Mouse (Mus musculus) stomach, postnatal 0 days (tissue): ENCODE measurements at regions not wholly inside any gene's neighbourhood (a gene's known extent, or its start where the extent isn't known, plus 50 kb on each side); places are given as distances from the start of the nearest gene placed in this dataset.

Experiments used
- ATAC-seq: fragments of 200-750 bp; cut with Nextera tagmentation; 2 replicates; pipeline ENCODE4 v1.8.0; 2017; ENCODE audit not compliant: low FRiP score, low TSS enrichment
- DNase-seq: peaks from one replicate; pipeline ENCODE4 v3.0.0-alpha.2; 2016; ENCODE audit warnings: low spot score
- H3K27ac ChIP-seq: fragments of 300-500 bp; sonication (generic); replicated peaks from 2 replicates; pipeline ENCODE4 v1.5.1; 2014; ENCODE audit warnings: mild to moderate bottlenecking, control low read depth
- H3K27me3 ChIP-seq: fragments of 300-500 bp; sonication (generic); 2 replicates; pipeline ENCODE4 v1.6.1; 2014; ENCODE audit warnings: low read length; ENCODE audit not compliant: control insufficient read depth, insufficient read depth
- H3K36me3 ChIP-seq: fragments of 300-500 bp; sonication (generic); 2 replicates; pipeline ENCODE4 v1.6.1; 2014; ENCODE audit warnings: low read length, mixed read lengths; ENCODE audit not compliant: control insufficient read depth, insufficient read depth
- H3K4me1 ChIP-seq: fragments of 300-500 bp; sonication (generic); replicated peaks from 2 replicates; pipeline ENCODE4 v1.6.1; 2014; ENCODE audit warnings: antibody characterized with exemption; ENCODE audit not compliant: control insufficient read depth, insufficient read depth
- H3K4me2 ChIP-seq: fragments of 300-500 bp; sonication (generic); replicated peaks from 2 replicates; pipeline ENCODE4 v1.6.1; 2014; ENCODE audit warnings: low read depth, mild to moderate bottlenecking, control low read depth, moderate library complexity
- H3K4me3 ChIP-seq: fragments of 300-500 bp; sonication (generic); 2 replicates; pipeline ENCODE4 v1.5.1; 2014; ENCODE audit warnings: low read depth, low read length, control low read depth
- H3K9ac ChIP-seq: fragments of 300-500 bp; sonication (generic); 2 replicates; pipeline ENCODE4 v1.6.1; 2014; ENCODE audit warnings: mild to moderate bottlenecking, low read length, control low read depth, mixed read lengths
- H3K9me3 ChIP-seq: fragments of 300-500 bp; sonication (generic); 2 replicates; pipeline ENCODE4 v1.6.1; 2016; ENCODE audit warnings: low read length; ENCODE audit not compliant: control insufficient read depth
- CTCF ChIP-seq: IDR thresholded peaks from 2 replicates; pipeline ENCODE4 v1.5.1; 2016; ENCODE audit warnings: antibody characterized with exemption, low read depth, mild to moderate bottlenecking, moderate library complexity
- EP300 ChIP-seq: optimal IDR thresholded peaks from 2 replicates; pipeline ENCODE3; 2016; ENCODE audit warnings: antibody characterized with exemption
- WGBS: fragments of 180-500 bp; shearing (Covaris S2); extraction: QIAGEN DNeasy Blood & Tissue Kit; methylation state at CpG from one replicate; pipeline ENCODE4 v1.1.7; 2014; 5-methylcytosine and 5-hydroxymethylcytosine counted together

DNA sequence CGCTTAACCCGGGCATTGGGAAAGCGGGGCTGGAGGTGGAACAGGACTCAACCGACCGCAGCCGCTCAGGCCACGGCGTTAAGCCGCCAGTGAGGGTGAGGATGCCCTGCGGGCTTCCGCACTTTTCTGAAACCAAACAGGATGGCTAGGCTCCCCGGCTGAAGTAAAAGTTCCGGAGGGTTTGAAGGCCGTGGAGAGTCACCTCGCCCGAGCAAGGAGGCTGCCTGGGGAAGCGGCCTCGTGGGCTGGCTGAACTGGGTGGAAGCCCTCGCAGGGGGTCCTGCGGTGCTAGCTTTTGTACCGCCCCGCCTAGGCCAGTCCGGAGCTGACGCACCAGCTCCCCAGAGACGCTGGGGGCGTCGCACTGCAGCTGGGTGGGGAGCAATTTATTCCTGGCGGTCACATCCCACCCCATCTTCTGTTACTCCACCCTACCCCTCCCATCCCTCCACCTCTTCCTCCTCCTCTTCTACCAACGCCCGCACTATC lies 217.1 kb downstream of the Mef2c start:
- no peak for DNase-seq
- peak overlapping the region; percentile 8; the same call in 1 of the 2 replicates for H3K4me3 ChIP-seq
- TF ChIP-seq EP300 (no peak), CTCF (no peak)
- 0 out of 2 replicates have a peak overlapping the region, but pooled peaks have one; percentile 11 for H3K4me2 ChIP-seq
- no peak overlapping the region for H3K27ac ChIP-seq
- H3K36me3 ChIP-seq, result no peaks in the 10 kb centered on the region
- H3K27me3 ChIP-seq, result peaks cover 41% of the 10 kb centered on the region
- no peak overlapping the region for H3K9ac ChIP-seq
- no peaks in the 10 kb centered on the region for H3K4me1 ChIP-seq
- WGBS, result under 1% methylated on average over 30 of the region's 30 CpGs
- no peak for ATAC-seq
- H3K9me3 ChIP-seq, result no peaks in the 10 kb centered on the region

DNA sequence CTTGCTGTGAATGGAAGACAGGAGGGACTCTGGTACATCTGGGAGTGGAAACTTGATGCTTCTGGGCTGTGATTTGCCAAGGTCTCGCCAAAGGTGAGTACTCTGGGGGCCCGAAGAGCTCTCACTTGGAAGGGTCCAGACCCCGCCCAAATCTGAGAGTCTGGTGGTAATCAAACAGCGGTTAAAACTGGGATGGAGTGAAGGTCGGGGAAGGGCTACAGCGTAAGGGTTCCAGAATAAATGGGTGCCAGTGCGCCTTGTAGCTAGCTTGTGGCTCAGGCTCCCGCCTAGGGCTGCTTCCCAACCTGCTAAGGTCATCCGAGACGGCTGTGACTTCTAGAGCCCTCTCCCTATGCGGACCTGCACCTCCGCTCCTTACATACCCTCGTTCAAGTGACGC lies 217.7 kb downstream of the Mef2c start:
- Histone ChIP-seq H3K27me3 (peaks cover 38% of the 10 kb centered on the region), H3K4me2 (no peak overlapping the region)
- ATAC-seq, result no peak

DNA sequence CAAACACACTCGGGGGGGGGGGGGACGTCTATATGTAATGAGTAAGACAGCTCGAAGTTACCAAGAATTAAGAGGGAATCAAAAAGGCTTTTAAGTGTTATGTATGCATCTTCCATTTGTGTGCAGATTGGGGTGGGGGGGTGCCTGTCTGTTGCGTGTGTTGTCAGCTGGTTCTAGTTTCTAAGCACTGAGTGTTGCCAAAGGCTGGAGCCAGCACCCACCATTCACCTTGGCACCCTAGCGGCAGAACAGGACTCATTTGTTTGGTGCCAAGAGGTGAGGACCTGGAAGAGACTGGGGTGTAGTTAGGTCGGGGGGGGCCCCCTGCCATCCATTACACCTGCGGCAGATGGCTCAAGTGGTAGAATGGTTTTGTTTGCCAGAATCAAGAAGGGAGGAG lies 218.4 kb downstream of the Mef2c start:
- TF ChIP-seq CTCF, result no peak
- no peak for TF ChIP-seq EP300
- H3K9ac ChIP-seq, result no peak overlapping the region
- no peak overlapping the region for H3K27ac ChIP-seq
- H3K9me3 ChIP-seq, result no peaks in the 10 kb centered on the region
- H3K36me3 ChIP-seq, result no peaks in the 10 kb centered on the region
- H3K4me3 ChIP-seq, result no peak overlapping the region
- ATAC-seq (no peak), DNase-seq (no peak)
- H3K4me2 ChIP-seq, result no peak overlapping the region
- peaks cover 35% of the 10 kb centered on the region for H3K27me3 ChIP-seq
- H3K4me1 ChIP-seq, result no peaks in the 10 kb centered on the region
- WGBS, result 4% methylated on average over 7 of the region's 7 CpGs

More for the DNA sequence above, 217.7 kb downstream of the Mef2c start:
- Histone ChIP-seq H3K9ac (no peak overlapping the region), H3K4me3 (no peak overlapping the region), H3K27ac (no peak overlapping the region), H3K4me1 (no peaks in the 10 kb centered on the region), H3K9me3 (no peaks in the 10 kb centered on the region), H3K36me3 (no peaks in the 10 kb centered on the region)
- WGBS, result 3% methylated on average over 14 of the region's 14 CpGs
- no peak for DNase-seq
- TF ChIP-seq EP300 (no peak), CTCF (no peak)

DNA sequence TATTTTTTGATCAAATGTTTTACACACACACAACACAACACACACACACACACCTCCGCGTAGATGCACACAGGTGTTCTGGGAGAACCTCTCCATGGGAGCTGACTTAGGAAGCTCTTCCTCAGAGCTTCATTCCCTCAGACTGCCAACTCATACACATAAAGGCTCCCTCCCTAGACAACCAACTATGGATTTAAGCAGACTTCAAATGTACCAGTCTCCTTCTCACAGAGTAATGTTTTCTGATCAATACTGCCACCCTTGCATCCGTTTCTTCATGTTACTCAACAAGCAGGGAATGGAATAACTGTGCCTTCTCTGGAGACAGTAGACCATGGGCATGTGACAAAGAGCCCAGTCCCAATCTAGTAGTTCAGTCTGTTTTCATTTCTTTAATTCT lies 219.0 kb downstream of the Mef2c start:
- ATAC-seq, result no peak
- H3K4me3 ChIP-seq, result no peak overlapping the region
- WGBS, result 4% methylated on average over 3 of the region's 3 CpGs

DNA sequence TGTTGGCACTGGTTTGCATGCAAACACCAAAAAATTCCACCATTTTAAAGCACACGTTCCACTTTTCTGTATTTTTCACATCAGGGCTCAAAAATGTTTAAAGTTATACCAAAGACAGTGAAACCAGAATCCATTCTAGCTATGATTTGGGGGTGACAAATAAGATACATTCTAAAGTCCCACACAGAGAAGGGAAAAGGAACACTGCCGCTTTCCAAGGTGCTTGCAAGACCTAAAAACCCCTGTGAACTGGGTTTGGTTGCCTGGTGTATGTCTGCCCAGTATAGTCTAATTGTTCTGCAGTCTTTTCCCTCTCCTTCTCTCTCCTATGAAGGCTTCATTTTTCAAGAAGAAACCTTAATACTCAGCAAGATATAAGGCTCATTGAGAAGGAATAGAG lies 219.6 kb downstream of the Mef2c start:
- DNase-seq (no peak), ATAC-seq (no peak)
- no peaks in the 10 kb centered on the region for H3K36me3 ChIP-seq
- TF ChIP-seq CTCF (no peak), EP300 (no peak)
- H3K27ac ChIP-seq, result no peak overlapping the region
- no peak overlapping the region for H3K4me2 ChIP-seq
- peaks cover 35% of the 10 kb centered on the region for H3K27me3 ChIP-seq
- no peaks in the 10 kb centered on the region for H3K9me3 ChIP-seq
- no peaks in the 10 kb centered on the region for H3K4me1 ChIP-seq
- H3K9ac ChIP-seq, result no peak overlapping the region
- H3K4me3 ChIP-seq, result no peak overlapping the region
- 15% methylated on average over 2 of the region's 2 CpGs for WGBS

More for the DNA sequence above, 219.0 kb downstream of the Mef2c start:
- DNase-seq, result no peak
- Histone ChIP-seq H3K27me3 (peaks cover 38% of the 10 kb centered on the region), H3K9me3 (no peaks in the 10 kb centered on the region), H3K9ac (no peak overlapping the region), H3K4me1 (no peaks in the 10 kb centered on the region), H3K27ac (no peak overlapping the region), H3K4me2 (no peak overlapping the region), H3K36me3 (no peaks in the 10 kb centered on the region)
- no peak for TF ChIP-seq CTCF
- no peak for TF ChIP-seq EP300

DNA sequence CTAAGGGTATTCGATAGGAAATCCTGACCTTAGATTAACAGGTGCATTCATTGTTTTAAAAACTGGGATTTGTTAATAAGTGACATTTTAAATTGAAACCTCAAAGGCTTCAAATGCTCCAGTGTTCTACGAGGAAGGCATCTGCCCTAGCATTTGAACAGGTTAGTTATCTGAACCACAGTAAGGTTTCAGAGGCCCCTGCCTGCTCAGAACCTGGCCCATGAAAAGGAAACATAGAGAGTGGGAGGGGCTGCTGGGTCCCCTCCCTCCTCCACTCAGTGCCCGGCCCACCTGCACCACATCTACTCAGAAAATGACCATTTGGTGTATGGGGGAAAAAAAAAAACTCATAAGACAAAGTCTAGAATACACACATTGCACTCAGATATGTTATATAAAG lies 220.4 kb downstream of the Mef2c start:
- H3K27me3 ChIP-seq, result peaks cover 39% of the 10 kb centered on the region
- no peaks in the 10 kb centered on the region for H3K4me1 ChIP-seq
- TF ChIP-seq CTCF, result no peak
- no peak for TF ChIP-seq EP300
- WGBS, result 17% methylated on average over 3 of the region's 3 CpGs
- H3K36me3 ChIP-seq, result no peaks in the 10 kb centered on the region
- ATAC-seq, result no peak
- DNase-seq, result no peak
- H3K4me2 ChIP-seq, result no peak overlapping the region
- H3K27ac ChIP-seq, result no peak overlapping the region
- no peak overlapping the region for H3K9ac ChIP-seq
- no peak overlapping the region for H3K4me3 ChIP-seq
- no peaks in the 10 kb centered on the region for H3K9me3 ChIP-seq
